Mouse (Mus musculus) lung, postnatal 36 days (tissue): ENCODE measurements around the gene Ralgds.
A peak's percentile ranks its signal among the peaks of the same experiment; 100 is the strongest.

Experiments
- DNase-seq: peaks from one replicate; pipeline ENCODE4 v3.0.0; 2022; ENCODE audit warnings: mixed read lengths

The Ralgds gene

DNA sequence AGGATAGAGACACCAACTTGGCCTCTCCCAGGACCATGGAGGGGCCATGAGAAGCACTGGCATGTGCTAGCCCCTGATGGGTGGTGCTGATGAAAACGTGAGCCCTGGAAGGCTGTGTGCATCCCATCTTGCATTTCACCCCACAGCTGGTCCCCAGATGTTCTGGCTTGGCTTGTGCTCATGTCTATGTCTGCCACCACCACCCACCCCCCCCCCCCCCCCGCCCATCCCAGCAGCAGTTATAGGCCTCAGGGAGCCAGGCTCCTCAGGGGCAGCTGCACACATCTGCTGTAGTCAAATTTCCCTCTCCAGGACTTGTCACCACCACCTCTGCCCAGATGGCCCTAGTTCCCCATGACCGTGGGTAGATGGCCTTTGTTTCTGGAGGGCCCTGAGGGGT, 57.0 kb downstream of the Ralgds start:
- DNase-seq = peak; percentile 31

DNA sequence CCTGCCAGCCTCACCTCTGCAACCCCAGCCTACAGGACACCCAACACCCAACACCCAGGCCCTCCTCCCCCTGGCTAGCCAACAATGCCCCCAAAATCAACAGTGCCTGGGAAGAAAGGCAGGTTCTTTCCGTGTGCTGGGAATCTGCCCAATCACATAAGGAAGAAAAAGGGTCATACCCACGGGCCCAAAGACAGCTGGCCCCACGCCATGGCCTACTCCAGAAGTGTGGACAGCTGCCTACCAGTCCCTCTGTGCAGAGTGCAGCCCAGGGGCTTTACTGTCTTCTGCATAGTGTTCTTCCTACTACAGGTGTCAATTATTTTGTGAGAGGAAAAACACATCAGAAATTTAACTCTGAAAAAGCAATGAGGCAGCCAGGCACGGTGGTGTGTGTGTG, 62.4 kb downstream of the Ralgds start:
- DNase-seq = no peak

DNA sequence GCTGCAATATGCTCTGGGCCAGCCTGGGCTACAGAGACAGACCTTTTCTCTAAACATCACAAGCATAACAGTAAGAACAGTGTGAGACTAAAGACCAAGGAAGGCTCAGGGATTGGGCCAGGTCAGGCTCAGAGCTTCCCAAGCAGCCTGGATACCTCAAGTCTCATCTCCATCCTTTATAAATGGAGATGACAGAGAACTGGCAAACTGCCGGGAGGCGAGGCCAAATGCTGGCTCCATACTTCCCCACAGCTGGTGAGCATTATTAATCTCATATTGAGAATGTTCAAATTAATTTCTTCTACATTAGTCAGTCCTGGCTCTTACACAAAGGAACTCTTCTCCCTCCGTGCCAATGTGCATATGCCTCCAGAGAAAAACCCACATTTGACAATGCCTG, 63.9 kb downstream of the Ralgds start:
- DNase-seq = peak; percentile 56

DNA sequence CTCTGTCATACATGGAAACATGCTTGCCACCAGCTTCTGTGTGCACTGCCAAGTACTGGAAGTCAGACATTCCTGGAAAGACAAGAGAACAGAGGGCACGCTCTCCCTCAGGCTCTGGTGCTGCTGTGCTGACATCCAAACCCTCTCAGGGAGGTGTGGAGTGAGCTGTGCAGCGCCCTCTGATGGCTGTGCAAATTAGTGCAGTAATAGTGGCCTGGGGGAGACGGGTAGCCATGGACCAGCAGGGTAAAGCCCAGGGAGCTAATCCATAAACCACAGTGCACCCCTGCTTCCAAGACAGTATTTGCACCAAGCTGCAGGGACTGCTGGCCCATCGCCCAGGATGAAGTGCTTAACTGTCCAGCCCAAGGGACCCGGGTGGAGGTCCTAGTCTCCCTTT, 65.1 kb downstream of the Ralgds start:
- peak; percentile 40 for DNase-seq

DNA sequence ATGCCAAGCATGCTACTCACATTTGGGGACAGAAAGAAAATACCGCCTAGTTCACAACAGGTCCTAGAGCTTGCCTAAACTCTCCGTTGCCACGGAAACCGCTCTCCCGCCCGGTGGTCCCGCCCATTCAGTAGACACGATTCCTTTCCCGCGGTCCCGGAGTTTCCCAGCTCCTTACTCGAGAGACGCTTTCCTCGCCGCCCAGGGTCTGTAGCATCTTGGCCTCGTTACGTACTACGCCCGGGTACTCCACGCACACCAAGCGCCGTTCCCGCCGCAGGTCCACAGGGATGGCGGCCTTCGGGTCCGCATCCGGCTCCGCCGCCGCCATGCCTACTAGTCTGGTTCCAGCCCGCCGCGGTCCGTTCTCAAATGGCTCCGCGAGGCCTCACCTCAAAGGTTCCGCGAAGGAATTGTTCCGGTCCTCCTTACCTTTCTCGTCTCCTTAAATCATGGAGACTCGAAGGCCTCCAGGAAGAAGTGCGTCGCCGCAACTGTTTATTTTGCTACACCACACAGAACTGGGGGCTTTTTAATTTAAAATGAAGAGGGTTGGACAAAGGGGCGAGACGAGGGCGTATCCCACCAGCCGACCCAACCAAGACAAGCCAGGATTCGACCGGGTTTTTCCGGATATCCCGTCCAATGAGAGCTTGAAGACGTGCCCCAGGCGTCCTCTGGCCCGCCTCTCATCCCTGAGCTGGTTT, 69.9 kb downstream of the Ralgds start:
- DNase-seq = peak; percentile 92

DNA sequence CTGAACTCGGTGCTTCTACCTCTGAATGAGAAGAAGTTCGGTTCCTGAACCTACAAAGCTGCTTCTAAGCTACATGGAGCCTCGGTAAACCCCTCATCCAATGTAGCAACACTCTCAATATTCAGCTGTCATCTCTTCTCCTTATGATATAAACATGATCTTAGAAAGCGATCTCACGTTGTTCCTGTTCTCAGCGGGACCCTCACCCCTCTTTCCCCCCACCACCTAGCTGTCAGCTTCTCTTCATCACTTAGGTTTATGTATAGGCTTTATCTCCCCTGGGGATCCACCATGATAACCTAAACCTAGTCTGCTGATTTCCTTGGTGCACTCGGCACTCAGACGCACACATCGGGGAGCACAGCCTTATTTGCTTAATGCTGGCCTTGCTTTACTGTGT, 70.7 kb downstream of the Ralgds start, which contains the start of gene Gtf3c5:
Gene Gtf3c5, minus strand, starts transcription at position 101 of the 400 bp plus-strand sequence.
- no peak for DNase-seq

DNA sequence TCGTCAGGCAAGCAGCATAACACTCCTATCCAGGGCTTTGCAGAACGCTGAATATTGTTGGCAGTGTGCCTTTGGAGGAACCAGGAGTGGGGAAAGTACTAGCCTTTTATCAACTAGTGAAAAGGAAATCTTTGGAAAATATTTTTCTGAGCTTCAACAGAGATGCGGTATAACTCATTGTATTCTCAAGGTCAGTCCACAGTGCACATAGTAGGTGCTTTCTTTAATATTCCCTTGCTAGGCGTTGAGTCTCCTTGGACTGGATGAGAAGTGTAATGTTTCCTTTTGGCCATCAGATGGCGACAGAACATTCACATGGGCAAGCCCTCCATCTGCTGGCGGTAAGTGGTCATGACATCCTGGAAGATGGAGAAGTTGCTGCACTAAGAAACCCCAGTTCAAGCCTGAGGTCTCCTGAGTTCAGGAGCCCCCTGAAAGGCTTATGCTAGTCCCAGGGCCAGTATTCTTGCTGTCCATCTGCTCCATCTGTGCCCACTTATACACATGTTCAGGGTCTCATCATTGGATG, 72.2 kb downstream of the Ralgds start:
- DNase-seq = peak; percentile 93

DNA sequence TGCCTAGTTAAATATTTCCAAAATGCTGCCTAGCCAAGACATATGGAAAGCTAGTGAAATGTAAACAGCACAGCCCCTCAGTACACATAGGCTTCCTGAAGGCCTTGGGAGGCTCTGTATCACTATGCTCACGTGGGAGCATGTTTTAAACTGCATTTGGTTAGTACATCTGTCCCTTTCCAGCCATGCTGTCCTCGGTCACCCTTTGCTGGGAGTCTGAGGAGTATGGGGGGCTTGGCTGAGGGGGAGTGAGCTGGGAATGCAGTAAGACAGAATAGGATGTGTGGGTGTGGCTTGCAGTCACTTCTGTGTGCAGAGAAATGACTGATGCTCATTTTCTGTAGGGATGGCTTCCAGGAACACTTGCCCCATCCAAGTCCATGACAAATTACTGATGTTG, 72.8 kb downstream of the Ralgds start:
- DNase-seq = no peak

DNA sequence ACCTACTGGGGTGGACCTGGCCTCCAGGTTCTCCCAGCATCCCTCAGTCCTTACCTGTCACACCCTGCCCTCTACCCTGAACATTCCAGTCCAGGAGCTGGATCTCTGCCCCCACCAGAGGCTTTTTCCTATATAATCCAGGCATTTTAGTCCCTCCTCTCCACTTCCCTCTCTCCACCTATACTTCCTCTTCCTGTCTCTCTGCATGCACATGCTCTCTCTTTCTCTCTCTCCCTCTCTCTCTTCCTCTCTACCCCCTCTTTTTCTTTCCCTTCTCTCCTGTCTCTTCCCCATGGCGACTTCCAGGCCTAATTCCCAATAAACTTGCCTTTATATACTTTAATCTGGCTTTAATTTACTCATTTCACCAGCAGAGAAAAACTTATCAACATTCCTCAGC, 75.6 kb downstream of the Ralgds start:
- DNase-seq = no peak

DNA sequence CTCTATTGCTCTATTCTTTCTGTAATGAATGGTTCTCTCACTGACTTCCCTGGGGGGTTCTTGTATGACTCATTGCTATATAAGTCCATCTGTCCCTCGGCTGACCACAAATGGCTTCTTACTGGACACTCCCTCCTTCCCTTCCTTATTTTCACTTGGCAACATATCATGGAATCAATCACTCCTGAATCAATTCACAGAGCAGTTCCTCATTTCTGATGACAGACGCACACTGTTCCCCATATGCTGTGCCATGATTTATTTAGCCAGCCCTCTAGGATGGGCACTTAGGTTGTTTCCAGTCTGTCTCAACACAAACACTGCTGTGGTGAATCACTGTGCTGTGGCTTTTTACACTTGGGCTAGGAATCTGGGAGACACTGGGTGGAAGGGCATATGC, 78.6 kb downstream of the Ralgds start:
- DNase-seq = peak; percentile 46

DNA sequence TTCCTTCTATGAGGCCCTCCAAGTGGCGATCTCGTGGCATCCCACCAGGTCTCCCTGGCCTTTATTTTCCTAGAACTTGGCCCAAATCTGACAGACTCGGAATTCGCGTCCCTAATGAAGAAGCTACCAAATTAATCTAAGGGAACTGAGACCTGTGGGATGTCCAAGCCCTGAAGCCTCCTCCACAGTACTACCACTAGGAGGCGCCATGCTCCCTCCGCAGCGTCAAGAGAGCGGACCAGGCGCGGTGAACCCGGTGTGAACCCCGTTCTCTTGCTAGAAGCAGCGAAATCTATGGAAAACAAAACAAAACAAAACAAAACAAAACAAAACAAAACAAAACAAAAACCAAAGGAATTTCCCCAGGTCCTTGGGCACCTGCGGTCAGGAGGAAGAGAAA, 79.9 kb downstream of the Ralgds start:
- peak; percentile 78 for DNase-seq

DNA sequence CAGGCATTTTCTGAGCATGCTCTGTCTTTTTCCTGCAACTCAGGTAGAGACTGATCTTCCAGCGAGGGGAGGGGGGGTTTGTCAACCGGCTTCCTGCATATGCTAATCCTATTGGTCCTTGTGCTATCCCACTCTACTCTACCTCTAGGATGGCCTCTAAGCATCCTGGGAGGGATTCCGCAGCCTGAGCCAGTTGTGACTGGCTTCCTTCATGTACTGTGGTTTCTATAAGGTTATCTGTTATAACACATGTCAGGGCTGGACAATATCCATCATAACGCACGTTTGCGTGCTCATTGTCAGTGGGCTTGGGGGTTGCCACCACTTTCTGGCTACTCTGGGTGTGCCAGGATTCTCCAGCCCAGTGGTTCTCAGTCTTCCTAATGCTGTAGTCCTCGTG, 83.1 kb downstream of the Ralgds start:
- no peak for DNase-seq

DNA sequence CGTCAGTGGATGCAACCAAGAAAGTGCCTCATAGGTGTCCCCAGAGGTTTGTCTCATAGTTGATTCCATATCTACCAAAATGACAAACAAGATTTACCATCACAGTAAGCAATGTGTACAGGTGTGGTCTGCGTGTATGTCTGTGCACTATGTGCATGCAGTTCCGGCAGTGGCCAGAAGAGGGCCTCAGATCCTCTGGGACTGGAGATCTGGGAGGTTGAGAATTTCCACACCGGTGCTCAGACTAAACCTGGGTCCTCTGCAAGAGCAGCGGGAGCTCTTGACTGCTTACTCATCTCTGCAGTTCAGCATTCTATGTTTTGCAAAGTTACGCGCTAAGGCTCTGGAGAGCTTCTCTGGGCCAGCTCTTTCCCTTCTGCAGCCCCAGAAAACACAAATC, 84.1 kb downstream of the Ralgds start:
- no peak for DNase-seq

DNA sequence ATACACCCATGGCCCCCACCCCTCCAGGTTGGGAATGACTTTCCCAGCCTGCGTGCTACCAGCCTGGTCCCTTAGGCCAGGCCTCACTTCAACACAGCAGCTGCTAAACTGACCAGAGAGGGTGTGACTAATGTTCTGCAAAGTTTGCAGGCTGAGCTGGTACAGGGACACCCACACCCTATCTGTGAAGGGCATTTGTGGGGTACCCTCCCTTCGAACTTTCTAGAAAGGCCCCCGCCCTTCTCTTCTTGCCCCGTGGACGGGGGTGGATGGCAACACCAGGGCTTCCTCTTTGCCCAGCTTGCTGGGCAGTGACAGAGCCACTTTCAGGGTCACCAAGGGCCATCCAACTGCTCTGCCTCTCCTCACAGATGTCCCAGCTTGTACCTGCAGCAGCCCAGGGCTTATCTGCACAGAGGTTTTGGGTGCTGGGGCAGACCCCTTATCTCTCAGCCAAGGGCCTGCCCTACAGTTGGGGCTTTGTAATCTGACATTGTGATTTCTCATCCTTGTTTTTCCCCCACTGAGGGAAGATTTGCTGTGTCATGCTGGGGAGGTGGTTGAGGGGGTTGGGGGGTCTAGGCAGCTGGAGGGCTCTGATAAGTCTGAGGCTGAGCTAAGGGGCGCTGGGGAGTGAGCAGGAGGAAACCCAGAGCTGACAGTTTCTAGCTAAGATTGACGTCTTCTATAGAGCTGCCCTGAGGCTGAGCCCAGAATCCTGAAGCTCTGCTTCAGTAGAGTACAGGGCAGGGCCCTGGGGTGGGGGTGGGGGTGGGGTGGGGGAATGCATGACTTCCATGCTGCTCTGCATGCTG, 85.0 kb downstream of the Ralgds start:
- no peak for DNase-seq

DNA sequence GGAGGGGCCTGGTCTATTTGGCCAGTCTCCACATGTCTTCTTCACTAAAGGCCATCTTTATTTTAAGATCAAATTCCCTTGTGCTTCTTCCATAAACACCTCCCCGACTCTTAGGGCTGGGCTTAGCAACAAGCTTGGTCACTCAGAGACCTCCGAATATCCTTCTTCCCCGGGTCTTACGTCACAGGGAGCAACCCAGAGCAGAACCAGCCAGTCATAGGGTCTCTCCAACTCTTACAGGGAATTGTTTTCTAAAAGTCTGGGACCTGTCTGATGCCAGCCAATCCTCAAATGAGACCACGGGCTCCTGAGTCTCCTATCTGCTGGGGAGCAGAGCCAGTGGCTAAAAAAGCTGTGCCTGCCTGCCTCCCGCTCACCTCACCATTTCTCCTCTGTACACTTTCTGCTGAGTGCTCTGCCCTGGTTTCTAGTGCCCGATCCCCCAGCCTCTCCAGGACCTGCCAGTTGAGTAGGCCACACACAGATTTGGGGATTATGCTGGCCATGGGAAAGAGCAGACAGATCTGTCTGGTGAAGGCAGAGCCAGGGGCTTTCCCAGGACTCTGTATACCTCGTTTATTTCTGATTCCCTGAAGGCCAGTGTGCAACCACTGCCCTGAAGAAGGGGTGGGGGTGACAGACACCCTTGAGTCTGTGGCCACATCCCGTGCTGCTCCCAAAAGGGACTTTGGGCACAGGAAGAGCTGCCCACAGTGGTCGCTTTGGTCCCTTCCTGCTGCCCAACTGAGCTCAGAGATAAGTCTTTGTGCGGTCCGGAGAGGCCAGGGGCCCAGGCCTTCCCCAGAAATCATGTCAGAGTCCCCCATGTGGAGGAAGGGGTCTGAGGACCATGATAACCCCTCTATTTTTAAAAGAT, 86.0 kb downstream of the Ralgds start:
- no peak for DNase-seq

DNA sequence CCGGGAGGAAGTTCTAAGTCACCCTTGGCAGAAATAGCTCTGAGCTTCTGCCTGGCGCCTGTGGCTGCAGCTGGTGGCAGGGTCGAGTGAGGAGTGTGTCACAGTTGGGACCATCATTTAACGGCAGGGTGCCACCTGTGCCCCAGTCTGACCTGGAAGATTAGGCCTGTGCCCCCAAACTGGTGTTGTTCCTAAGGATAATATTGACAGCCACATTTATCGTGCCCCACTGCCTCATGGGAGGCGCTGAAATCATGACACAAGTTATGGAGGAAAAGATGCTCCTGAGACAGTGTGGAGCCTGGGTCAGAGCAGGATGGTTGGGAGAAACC, 86.6 kb downstream of the Ralgds start:
- DNase-seq = no peak

DNA sequence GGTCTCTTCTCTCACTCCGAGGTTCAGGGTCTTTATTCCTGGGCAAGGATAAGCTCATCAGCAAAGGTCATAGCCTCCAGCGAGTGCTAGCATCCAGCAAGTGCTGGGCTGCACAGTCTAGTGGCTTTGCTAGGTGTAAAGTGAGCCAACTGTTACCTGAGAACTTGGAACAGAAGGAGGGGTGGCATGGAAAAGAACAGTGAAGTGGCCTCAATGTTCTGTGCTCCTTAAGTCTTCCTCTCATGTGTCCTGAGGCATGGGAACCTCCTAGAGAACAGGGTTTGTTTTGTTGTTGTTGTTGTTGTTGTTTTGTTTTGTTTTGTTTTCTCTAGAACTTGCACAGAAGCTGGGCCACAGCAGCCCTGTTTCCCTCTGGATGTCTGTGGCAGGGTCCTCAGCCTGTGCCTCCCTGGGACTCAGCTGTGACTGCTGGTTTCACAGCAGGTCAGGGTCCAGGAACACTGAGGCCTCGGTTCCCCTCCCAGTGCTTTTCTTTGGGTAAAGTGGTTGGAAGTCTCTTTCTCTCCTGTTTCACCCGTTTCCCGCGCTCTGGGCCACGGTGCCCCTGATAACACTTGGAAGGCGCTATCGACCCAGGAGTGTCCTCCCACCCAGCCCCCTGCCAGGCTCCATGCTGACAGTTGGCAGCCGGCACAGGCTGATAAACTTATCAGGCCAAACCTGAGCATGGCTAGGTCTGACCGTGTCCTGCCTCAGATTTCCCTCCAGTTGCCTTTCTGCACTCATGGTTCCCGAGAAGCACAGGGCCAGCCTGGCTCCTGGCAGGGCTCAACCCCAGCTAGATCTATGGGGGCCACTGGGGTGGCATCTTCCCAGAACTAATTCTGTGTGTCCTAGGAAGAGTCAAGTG, 89.0 kb downstream of the Ralgds start:
- DNase-seq = no peak
